Mouse (Mus musculus) midbrain, postnatal 0 days (tissue): ENCODE results near the gene Limch1. TPM values are rescaled to one million over a fixed set of nuclear protein-coding genes. Genes with fewer than 3 reads are reported as not detected.
A peak's percentile ranks its signal among the peaks of the same experiment; 100 is the strongest.

ENCODE experiments used
- ATAC-seq: fragments of 200-750 bp; cut with Nextera tagmentation; 2 replicates; pipeline ENCODE4 v1.8.0; 2017; ENCODE audit warnings: moderate number of reproducible peaks, mild to moderate bottlenecking, moderate TSS enrichment, moderate library complexity; ENCODE audit not compliant: low FRiP score
- DNase-seq: peaks from one replicate; pipeline ENCODE4 v3.0.0-alpha.2; 2015; ENCODE audit warnings: low spot score
- H3K27ac ChIP-seq: fragments of 300-500 bp; sonication (generic); 2 replicates; pipeline ENCODE4 v1.5.1; 2014; ENCODE audit warnings: low read depth, mild to moderate bottlenecking, low read length, mixed read lengths
- H3K27me3 ChIP-seq: fragments of 300-500 bp; sonication (generic); 2 replicates; pipeline ENCODE4 v1.6.1; 2014; ENCODE audit warnings: low read length, control low read depth, mixed read lengths; ENCODE audit not compliant: insufficient read depth
- H3K36me3 ChIP-seq: fragments of 300-500 bp; sonication (generic); 2 replicates; pipeline ENCODE4 v1.6.1; 2014; ENCODE audit warnings: low read length, control low read depth, mixed read lengths; ENCODE audit not compliant: insufficient read depth
- H3K4me1 ChIP-seq: fragments of 300-500 bp; sonication (generic); 2 replicates; pipeline ENCODE4 v1.6.1; 2014; ENCODE audit warnings: mild to moderate bottlenecking, control low read depth, antibody characterized with exemption, low read length, mixed read lengths; ENCODE audit not compliant: insufficient read depth
- H3K4me2 ChIP-seq: fragments of 300-500 bp; sonication (generic); 2 replicates; pipeline ENCODE4 v1.6.1; 2014; ENCODE audit warnings: low read depth, mild to moderate bottlenecking, low read length, mixed read lengths; ENCODE audit not compliant: poor library complexity, severe bottlenecking
- H3K4me3 ChIP-seq: fragments of 300-500 bp; sonication (generic); 2 replicates; pipeline ENCODE4 v1.5.1; 2014; ENCODE audit warnings: low read depth, mild to moderate bottlenecking, low read length, moderate library complexity
- H3K9ac ChIP-seq: fragments of 300-500 bp; sonication (generic); replicated peaks from 2 replicates; pipeline ENCODE4 v1.6.1; 2014; ENCODE audit warnings: mild to moderate bottlenecking, low read length, moderate library complexity, mixed read lengths; ENCODE audit not compliant: poor library complexity, severe bottlenecking
- H3K9me3 ChIP-seq: fragments of 300-500 bp; sonication (generic); 2 replicates; pipeline ENCODE4 v1.6.1; 2016; ENCODE audit warnings: low read length, control low read depth
- CTCF ChIP-seq: IDR thresholded peaks from 2 replicates; pipeline ENCODE4 v1.5.1; 2016; ENCODE audit warnings: antibody characterized with exemption, mild to moderate bottlenecking
- WGBS: fragments of 180-500 bp; shearing (Covaris S2); extraction: QIAGEN DNeasy Blood & Tissue Kit; methylation state at CpG from one replicate; pipeline ENCODE4 v1.1.7; 2014; 5-methylcytosine and 5-hydroxymethylcytosine counted together
- polyA plus RNA-seq: library from polyadenylated mRNA; unstranded; fragments of >200 nt; fragmentation: Nextera tagmentation; extraction: Ambion mirVana; gene quantifications from 2 replicates; pipeline ENCODE4 v1.2.1, GENCODE M21; 2015
- total RNA-seq: library from RNA; depleted of rRNA; stranded (reverse); fragments of >200 nt; gene quantifications from 2 replicates; pipeline ENCODE4 v1.2.3, GENCODE M21; 2014

Limch1 gene
- total and polyA plus RNA-seq, 2 experiments from 2014 or later, result 46.6 to 119 TPM

DNA sequence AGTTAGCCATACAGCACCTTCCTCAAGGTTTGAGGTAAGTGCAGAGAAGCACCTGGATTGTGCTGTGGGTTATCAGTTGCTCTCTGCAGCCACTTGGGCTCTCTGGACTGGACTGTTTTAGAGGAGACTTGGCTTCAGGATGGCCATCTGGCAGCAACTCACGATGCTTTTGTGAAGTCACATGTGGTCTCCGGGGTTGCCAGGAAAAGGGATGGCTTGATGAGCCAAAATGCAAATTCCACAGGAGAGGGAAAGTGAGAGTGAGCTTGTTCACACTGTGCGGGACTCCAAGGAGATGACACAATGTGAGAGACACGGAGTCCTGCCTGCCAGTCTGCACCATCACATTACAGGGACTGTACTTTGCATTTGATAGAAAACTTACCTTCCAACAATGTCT, 346.1 kb downstream of the Limch1 start:
- ATAC-seq (peak; percentile 49; the same call in 1 of the 2 replicates), DNase-seq (peak; percentile 88)
- no peaks in the 10 kb centered on the region for H3K4me1 ChIP-seq
- H3K36me3 ChIP-seq, result no peaks in the 10 kb centered on the region
- no peak overlapping the region for H3K4me3 ChIP-seq
- no peaks in the 10 kb centered on the region for H3K9me3 ChIP-seq
- H3K4me2 ChIP-seq, result no peak overlapping the region
- H3K27me3 ChIP-seq, result peaks cover 60% of the 10 kb centered on the region
- 20% methylated on average over 4 of the region's 4 CpGs for WGBS
- H3K9ac ChIP-seq, result no peak overlapping the region
- H3K27ac ChIP-seq, result no peak overlapping the region
- no peak for TF ChIP-seq CTCF

- no peak for TF ChIP-seq CTCF
- no peak overlapping the region for H3K4me2 ChIP-seq
- H3K27ac ChIP-seq, result no peak overlapping the region
- no peaks in the 10 kb centered on the region for H3K4me1 ChIP-seq
- no peak overlapping the region for H3K9ac ChIP-seq
- no peak for ATAC-seq
- H3K36me3 ChIP-seq, result no peaks in the 10 kb centered on the region
- H3K4me3 ChIP-seq, result no peak overlapping the region
- H3K9me3 ChIP-seq, result no peaks in the 10 kb centered on the region
- peaks cover 70% of the 10 kb centered on the region for H3K27me3 ChIP-seq
- DNase-seq, result no peak
- 12% methylated on average over 2 of the region's 2 CpGs for WGBS
These were observed 348.4 kb downstream of the Limch1 start for GRCm38 (mm10) chr5:67093991-67094390.

- H3K27ac ChIP-seq, result no peak overlapping the region
- no peaks in the 10 kb centered on the region for H3K4me1 ChIP-seq
- peaks cover 65% of the 10 kb centered on the region for H3K27me3 ChIP-seq
- no peak for TF ChIP-seq CTCF
- 2% methylated on average over 15 of the region's 15 CpGs for WGBS
- H3K4me3 ChIP-seq, result no peak overlapping the region
- no peak overlapping the region for H3K9ac ChIP-seq
- no peaks in the 10 kb centered on the region for H3K9me3 ChIP-seq
- no peaks in the 10 kb centered on the region for H3K36me3 ChIP-seq
- DNase-seq (no peak), ATAC-seq (no peak)
- H3K4me2 ChIP-seq, result no peak overlapping the region
These were observed 349.5 kb downstream of the Limch1 start for GRCm38 (mm10) chr5:67095153-67095552.

DNA sequence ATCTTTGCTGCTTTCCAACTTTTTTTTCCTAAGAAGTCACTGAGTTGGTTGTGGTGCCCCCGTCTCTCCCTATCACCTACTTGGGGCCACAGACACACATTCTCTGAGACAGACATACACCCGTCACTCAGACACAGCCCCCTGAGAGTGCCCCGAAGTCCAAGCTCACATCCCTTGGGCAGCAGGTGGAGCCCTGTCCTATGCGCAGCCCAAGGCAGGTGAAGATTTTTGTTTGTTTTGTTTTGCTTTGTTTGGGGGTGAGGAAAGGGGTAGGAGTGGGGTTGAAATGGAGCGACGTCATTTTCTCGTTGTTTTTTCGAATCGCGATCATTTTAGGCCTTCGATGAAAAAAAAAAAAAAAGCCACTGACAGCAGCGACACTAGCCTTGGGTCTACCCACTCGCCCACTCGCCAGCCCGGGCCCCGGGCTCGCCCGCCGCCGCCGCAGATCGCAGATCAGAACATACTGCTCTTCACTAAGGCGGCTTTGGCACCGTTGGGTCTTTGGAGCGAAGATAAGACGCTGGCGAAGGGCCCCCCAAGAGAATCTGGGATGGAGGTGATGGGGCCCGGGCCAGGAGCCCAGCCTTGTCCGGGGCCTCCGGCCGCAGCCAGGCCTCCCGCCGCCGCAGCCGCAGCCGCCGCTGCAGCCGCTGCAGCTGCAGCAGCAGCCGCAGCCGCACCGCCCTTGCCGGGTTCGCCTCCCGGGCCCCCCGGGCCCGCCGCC, 350.2 kb downstream of the Limch1 start:
- no peak overlapping the region for H3K9ac ChIP-seq
- TF ChIP-seq CTCF, result no peak
- H3K36me3 ChIP-seq, result no peaks in the 10 kb centered on the region
- no peaks in the 10 kb centered on the region for H3K4me1 ChIP-seq
- ATAC-seq (no peak), DNase-seq (no peak)
- H3K4me2 ChIP-seq, result no peak overlapping the region
- no peaks in the 10 kb centered on the region for H3K9me3 ChIP-seq
- no peak overlapping the region for H3K4me3 ChIP-seq
- H3K27me3 ChIP-seq, result peaks cover 64% of the 10 kb centered on the region
- H3K27ac ChIP-seq, result no peak overlapping the region
- WGBS, result 1% methylated on average over 36 of the region's 47 CpGs

DNA sequence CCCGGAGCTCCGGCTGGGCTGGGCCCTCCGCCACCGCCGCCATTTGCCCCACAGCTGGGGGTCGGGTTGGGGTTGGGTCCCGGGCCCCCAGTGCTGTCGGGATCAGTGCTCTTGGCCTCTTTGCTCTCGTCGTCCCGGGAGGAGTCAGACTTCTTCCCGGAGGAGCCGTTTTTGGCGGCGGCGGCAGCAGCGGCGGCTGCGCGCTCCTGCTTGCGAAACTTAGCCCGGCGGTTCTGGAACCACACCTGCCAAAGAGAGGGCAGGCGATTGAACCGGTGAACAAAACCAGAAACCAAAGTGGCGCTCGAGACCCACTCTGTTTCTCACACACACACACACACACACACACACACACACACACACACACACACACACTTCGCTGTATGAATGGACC, 350.7 kb downstream of the Limch1 start:
- peaks cover 64% of the 10 kb centered on the region for H3K27me3 ChIP-seq
- no peak for TF ChIP-seq CTCF
- H3K9ac ChIP-seq, result no peak overlapping the region
- no peak for ATAC-seq
- no peak overlapping the region for H3K27ac ChIP-seq
- under 1% methylated on average over 25 of the region's 28 CpGs for WGBS
- H3K4me2 ChIP-seq, result no peak overlapping the region
- no peaks in the 10 kb centered on the region for H3K9me3 ChIP-seq
- H3K4me1 ChIP-seq, result no peaks in the 10 kb centered on the region
- DNase-seq, result no peak
- H3K36me3 ChIP-seq, result no peaks in the 10 kb centered on the region
- H3K4me3 ChIP-seq, result no peak overlapping the region

- H3K27me3 ChIP-seq, result peaks cover 65% of the 10 kb centered on the region
- no peak for ATAC-seq
- no peak overlapping the region for H3K4me2 ChIP-seq
- no peak for TF ChIP-seq CTCF
- H3K4me3 ChIP-seq, result no peak overlapping the region
- no peak overlapping the region for H3K27ac ChIP-seq
- under 1% methylated on average over 41 of the region's 41 CpGs for WGBS
- no peak overlapping the region for H3K9ac ChIP-seq
- H3K4me1 ChIP-seq, result no peaks in the 10 kb centered on the region
- H3K36me3 ChIP-seq, result no peaks in the 10 kb centered on the region
- no peak for DNase-seq
- H3K9me3 ChIP-seq, result no peaks in the 10 kb centered on the region
These were observed 351.8 kb downstream of the Limch1 start for GRCm38 (mm10) chr5:67097106-67098050.
